Mouse (Mus musculus): ENCODE results near the gene Nt5c3b.

DNA sequence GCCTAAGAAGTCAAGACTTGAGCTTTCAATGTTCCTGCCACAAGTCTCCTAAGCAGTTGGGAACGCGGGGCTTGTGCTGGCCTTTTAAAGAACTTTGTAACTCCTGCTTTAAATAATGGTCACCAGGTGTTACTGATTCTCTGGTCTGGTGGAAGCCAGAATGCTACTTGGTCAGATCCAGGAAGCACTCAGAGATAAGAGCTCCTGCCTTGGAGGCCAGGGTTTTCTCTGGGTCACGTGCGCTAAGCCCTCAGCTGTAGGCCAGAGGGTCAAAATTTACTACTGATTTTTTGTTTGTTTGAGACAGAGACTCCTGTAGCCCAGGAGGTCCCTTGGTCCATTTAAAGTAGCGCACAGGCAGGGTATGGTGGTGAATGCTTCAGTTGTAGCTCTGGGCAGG is 9.6 kb downstream of the Nt5c3b start:
- TF ChIP-seq CTCF (IDR thresholded peaks at IDR 0.05; ENCODE audit: extremely low read depth, insufficient read depth, insufficient read length, insufficient replicate concordance) (no peak), POLR2A (IDR thresholded peaks at IDR 0.05; ENCODE audit: low read depth, low read length) (no peak)
